Mouse (Mus musculus): ENCODE data around the gene A3galt2.

GRCm38 (mm10) chr4:128788108-128788507 lies 32.9 kb downstream of the A3galt2 start:
- TF ChIP-seq POLR2A (IDR thresholded peaks at IDR 0.05; ENCODE audit: low read depth, low read length) (no peak), CTCF (IDR thresholded peaks at IDR 0.05; ENCODE audit: borderline replicate concordance, insufficient read depth, low read length) (no peak)
